Mouse (Mus musculus) erythroblast, embryonic 14.5 days (primary cell): Measurements from ENCODE around the gene Olfr95. TPM values are rescaled to one million over a fixed set of nuclear protein-coding genes. Genes with fewer than 3 reads are reported as not detected.
"Not testable (repeated sequence)": the region's sequence is repeated elsewhere in the genome, so short reads cannot be mapped to it uniquely, and the experiment has no call there.

Experiments used
- H3K27me3 ChIP-seq: 2 replicates; pipeline ENCODE4 v1.6.1; 2012; ENCODE audit warnings: inconsistent platforms; ENCODE audit not compliant: control insufficient read depth
- H3K36me3 ChIP-seq: 2 replicates; pipeline ENCODE4 v1.6.1; 2012; ENCODE audit warnings: mild to moderate bottlenecking, inconsistent platforms; ENCODE audit not compliant: control insufficient read depth
- H3K4me1 ChIP-seq: 2 replicates; pipeline ENCODE4 v1.6.1; 2012; ENCODE audit warnings: inconsistent platforms; ENCODE audit not compliant: control insufficient read depth
- H3K4me3 ChIP-seq: replicated peaks from 2 replicates; pipeline ENCODE3; 2012; ENCODE audit warnings: moderate library complexity, mild to moderate bottlenecking, inconsistent platforms
- H3K9me3 ChIP-seq: 2 replicates; pipeline ENCODE4 v1.6.1; 2012; ENCODE audit warnings: low read length, inconsistent platforms, mixed read lengths; ENCODE audit not compliant: control insufficient read depth
- GATA1 ChIP-seq: IDR thresholded peaks from 2 replicates; pipeline ENCODE4 v1.6.1; 2012; ENCODE audit warnings: low read length, inconsistent platforms, mixed read lengths
- TAL1 ChIP-seq: IDR thresholded peaks from 3 replicates; pipeline ENCODE4 v1.6.1; 2012; ENCODE audit warnings: low read length, inconsistent platforms, mixed read lengths
- polyA plus RNA-seq: library from polyadenylated mRNA; stranded (reverse); fragments of >175 nt; gene quantifications from 2 replicates; pipeline ENCODE4 v1.2.3, GENCODE M21; 2012

The Olfr95 gene
- polyA plus RNA-seq, result not detected in 2 replicates

- no peaks in the 10 kb centered on the region for H3K36me3 ChIP-seq
Measured at GRCm38 (mm10) chr17:37213018-37213417, at the start of gene Olfr95. Olfr95 (minus strand) TSS chr17:37213118.

DNA sequence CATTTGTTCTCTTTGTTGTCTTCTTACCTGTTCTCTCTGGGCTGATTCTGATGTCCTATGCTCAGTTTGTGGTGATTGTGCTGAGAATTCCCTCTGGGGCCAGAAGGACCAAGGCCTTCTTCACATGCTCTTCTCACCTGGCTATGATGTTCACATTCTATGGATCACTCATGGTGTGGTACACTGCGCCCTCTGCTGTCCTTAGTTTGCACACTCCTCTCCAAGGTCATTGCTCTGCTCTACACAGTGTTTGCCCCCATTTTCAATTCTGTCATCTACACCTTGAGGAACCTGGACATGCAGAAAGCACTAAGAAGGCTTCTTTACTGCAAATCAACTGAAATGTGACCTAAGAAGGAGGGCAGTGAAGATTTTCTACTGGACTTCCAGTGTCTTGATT, 37.6 kb upstream of the Olfr95 start:
- no peaks in the 10 kb centered on the region for H3K4me1 ChIP-seq
- no peak for TF ChIP-seq GATA1
- H3K4me3 ChIP-seq, result no peak overlapping the region
- no peaks in the 10 kb centered on the region for H3K9me3 ChIP-seq
- H3K27me3 ChIP-seq, result no peaks in the 10 kb centered on the region
- no peaks in the 10 kb centered on the region for H3K36me3 ChIP-seq

More at GRCm38 (mm10) chr17:37213018-37213417, at the start of gene Olfr95:
- Histone ChIP-seq H3K4me3 (no peak within 1 kb of the TSS), H3K4me1 (no peaks in the 10 kb centered on the region), H3K9me3 (no peaks in the 10 kb centered on the region; the same call in 1 of the 2 replicates), H3K27me3 (peaks cover 14% of the 10 kb centered on the region)
- no peak for TF ChIP-seq TAL1
- TF ChIP-seq GATA1, result no peak

GRCm38 (mm10) chr17:37249460-37249859, 36.5 kb upstream of the Olfr95 start:
- Histone ChIP-seq H3K36me3 (no peaks in the 10 kb centered on the region), H3K4me1 (no peaks in the 10 kb centered on the region), H3K4me3 (no peak overlapping the region), H3K9me3 (no peaks in the 10 kb centered on the region), H3K27me3 (no peaks in the 10 kb centered on the region)
- TF ChIP-seq GATA1 (no peak), TAL1 (no peak)

- no peak overlapping the region for H3K4me3 ChIP-seq
- H3K36me3 ChIP-seq, result no peaks in the 10 kb centered on the region
- H3K27me3 ChIP-seq, result no peaks in the 10 kb centered on the region
- TF ChIP-seq TAL1 (no peak), GATA1 (no peak)
- no peaks in the 10 kb centered on the region for H3K9me3 ChIP-seq
- H3K4me1 ChIP-seq, result no peaks in the 10 kb centered on the region
Measured at GRCm38 (mm10) chr17:37246715-37247114, 33.8 kb upstream of the Olfr95 start.

DNA sequence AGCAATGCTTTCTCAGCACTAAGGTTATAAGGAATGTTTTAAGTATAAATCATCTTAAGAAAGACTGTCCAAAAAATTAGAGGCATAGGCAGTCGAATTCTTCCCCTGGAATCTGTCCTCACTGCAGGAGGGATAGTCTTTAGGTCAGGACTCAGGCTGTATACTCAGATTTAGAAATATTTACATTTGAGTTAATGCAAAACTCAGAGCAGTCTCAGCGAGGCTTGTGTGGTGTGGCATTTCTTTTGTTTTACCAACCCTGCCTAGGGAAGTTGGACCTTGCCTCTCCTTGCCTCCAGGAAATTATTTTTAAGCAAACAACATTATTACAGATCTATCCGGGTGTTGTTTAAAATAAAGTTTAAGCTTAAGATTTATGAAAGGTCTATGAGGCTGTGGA, 29.3 kb upstream of the Olfr95 start:
- H3K4me1 ChIP-seq, result no peaks in the 10 kb centered on the region
- TF ChIP-seq TAL1 (no peak), GATA1 (no peak)

DNA sequence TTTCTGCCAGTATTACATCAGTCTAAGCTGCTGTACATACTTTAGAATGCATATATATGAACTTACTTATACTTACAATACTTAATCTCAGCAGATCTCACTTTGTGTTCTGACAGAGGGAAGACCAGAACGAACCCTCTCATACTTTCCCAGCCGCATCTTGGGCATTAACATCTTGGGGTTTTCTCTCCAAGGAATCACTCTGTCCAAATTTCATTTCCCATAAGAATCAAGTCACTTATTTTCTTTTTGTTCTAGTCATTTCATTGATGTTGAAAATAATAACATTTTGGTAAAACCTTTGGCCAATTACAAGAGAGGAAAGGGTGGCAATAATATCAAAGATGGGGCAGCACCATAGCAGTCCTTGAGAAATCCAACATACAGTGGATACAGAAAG, 24.3 kb upstream of the Olfr95 start, which contains the start of gene Olfr97:
Gene Olfr97 (minus strand): TSS at position 101 of the 400 bp plus-strand sequence.
- H3K9me3 ChIP-seq, result peaks cover 11% of the 10 kb centered on the region
- H3K4me1 ChIP-seq, H3K4me3 ChIP-seq, H3K36me3 ChIP-seq, H3K27me3 ChIP-seq: not testable (repeated sequence)

More for the DNA sequence above, 29.3 kb upstream of the Olfr95 start:
- Histone ChIP-seq H3K36me3 (no peaks in the 10 kb centered on the region), H3K9me3 (peaks cover 11% of the 10 kb centered on the region), H3K27me3 (no peaks in the 10 kb centered on the region), H3K4me3 (no peak overlapping the region)

GRCm38 (mm10) chr17:37221879-37222278, 9.0 kb upstream of the Olfr95 start:
- no peak overlapping the region for H3K4me3 ChIP-seq
- H3K36me3 ChIP-seq, result no peaks in the 10 kb centered on the region
- no peaks in the 10 kb centered on the region for H3K9me3 ChIP-seq
- no peaks in the 10 kb centered on the region for H3K4me1 ChIP-seq
- TF ChIP-seq TAL1 (no peak), GATA1 (no peak)
- H3K27me3 ChIP-seq, result no peaks in the 10 kb centered on the region

DNA sequence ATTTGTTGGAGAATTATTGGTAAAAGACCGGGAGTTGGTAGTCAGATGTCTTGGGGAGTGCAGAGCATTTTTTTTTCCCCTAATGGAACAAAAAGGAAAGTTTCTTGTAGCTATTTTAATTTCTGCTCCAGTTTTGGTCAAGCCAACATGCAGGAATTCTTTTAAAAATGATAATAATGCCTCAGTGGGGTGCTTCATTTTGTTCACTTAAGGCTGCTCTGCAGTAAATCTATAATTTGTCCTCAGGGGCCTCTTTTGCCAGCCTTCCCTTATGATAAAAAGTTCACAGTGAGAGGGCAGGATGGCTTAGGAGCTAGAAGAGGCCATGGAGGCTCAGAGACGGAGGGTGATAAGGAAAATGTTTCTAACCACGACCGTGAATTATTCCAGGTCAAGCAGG, 6.9 kb upstream of the Olfr95 start, which contains the start of gene Olfr96:
Gene Olfr96 (plus strand): TSS at position 301 of the 400 bp plus-strand sequence.
- no peaks in the 10 kb centered on the region for H3K36me3 ChIP-seq
- no peaks in the 10 kb centered on the region for H3K4me1 ChIP-seq
- no peak within 1 kb of the TSS for H3K4me3 ChIP-seq
- TF ChIP-seq GATA1 (no peak), TAL1 (no peak)
- H3K27me3 ChIP-seq, result no peaks in the 10 kb centered on the region
- H3K9me3 ChIP-seq, result no peaks in the 10 kb centered on the region; the same call in 1 of the 2 replicates

GRCm38 (mm10) chr17:37218486-37218885, 5.6 kb upstream of the Olfr95 start:
- Histone ChIP-seq H3K4me1 (no peaks in the 10 kb centered on the region), H3K4me3 (no peak overlapping the region), H3K36me3 (no peaks in the 10 kb centered on the region), H3K27me3 (no peaks in the 10 kb centered on the region), H3K9me3 (no peaks in the 10 kb centered on the region; the same call in 1 of the 2 replicates)
- no peak for TF ChIP-seq TAL1
- TF ChIP-seq GATA1, result no peak
